Mouse (Mus musculus): ENCODE measurements around the gene Fosl1. TPM values are rescaled to one million over a fixed set of nuclear protein-coding genes. Genes with fewer than 3 reads are reported as not detected.
"Not testable (repeated sequence)": the region's sequence is repeated elsewhere in the genome, so short reads cannot be mapped to it uniquely, and the experiment has no call there.

Fosl1 gene
- 4.3 TPM in 1 of 2 replicates, not detected in the other for polyA plus RNA-seq (2012; ENCODE audit: insufficient read depth, low replicate concordance)

DNA sequence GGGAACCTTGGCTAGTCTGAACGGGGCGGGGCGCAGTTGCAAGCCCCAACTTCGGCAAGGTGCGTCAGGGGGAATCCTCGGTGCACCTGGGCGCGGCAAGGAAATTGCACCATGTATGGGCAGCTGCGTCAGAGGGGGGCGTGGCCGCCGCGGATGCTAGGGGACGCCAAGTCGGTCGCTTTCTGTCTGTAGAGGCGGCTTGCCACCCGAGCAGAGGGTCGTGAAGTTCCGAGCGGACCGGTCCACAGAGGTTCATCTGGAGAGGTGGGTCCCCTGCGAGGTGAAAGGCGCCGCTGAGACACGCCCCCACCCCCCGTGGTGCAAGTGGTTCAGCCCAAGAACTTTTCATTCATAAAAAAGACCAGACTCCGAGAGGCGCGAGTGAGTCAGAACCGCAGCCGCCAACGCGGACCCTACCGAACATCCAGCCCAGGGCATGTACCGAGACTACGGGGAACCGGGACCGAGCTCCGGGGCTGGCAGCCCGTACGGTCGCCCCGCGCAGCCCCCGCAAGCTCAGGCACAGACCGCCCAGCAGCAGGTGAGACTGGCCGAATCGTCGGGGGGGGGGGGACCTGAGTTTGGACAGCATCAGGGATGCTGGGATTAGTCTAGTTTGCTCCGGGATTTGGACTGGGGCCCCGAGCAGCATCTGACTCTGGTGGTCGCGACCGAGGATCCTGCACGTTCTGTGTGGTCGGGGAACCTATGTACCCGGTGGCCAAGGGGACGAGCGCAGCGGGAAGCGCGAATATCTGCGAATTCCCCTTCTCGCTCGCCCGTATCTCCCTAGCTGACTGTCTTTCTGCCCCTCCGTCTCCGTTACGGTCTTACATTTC is at the start of gene Fosl1:
Gene Fosl1 (plus strand): TSS at position 33 of the 839 bp plus-strand sequence.
- peaks cover 72% of the 10 kb centered on the region for H3K27me3 ChIP-seq (replicated peaks)
- H3K36me3 ChIP-seq (replicated peaks; ENCODE audit: low read length), result no peaks in the 10 kb centered on the region
- TF ChIP-seq GATA1 (IDR thresholded peaks at IDR 0.05; ENCODE audit: borderline replicate concordance, low read length) (no peak), FLI1 (IDR thresholded peaks at IDR 0.05; ENCODE audit: low read length) (no peak)
- peak within 1 kb of the TSS; percentile 93 for H3K4me3 ChIP-seq (replicated peaks)
- peaks cover 51% of the 10 kb centered on the region for H3K4me1 ChIP-seq
- H3K9me3 ChIP-seq, result no peaks in the 10 kb centered on the region

DNA sequence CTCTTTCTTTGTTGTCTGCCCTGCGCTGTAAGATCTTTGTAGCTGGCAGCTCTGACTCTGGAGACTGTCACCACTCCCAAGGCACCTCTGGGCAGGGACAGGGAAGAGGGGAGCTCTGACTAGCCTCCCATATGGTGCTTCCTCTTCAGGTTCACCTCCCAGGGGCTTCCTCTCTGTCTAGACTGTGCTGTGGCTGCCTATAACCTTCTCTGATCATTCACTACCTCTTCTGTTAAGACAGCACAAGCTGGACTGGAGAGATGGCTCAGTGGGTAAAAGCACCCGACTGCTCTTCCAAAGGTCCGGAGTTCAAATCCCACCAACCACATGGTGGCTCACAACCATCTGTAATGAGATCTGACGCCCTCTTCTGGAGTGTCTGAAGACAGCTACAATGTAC is 46.3 kb upstream of the Fosl1 start:
- H3K36me3 ChIP-seq (replicated peaks; ENCODE audit: low read length); H3K9me3 ChIP-seq; H3K27me3 ChIP-seq (replicated peaks); H3K4me3 ChIP-seq (replicated peaks): not testable (repeated sequence)
- peaks cover 15% of the 10 kb centered on the region for H3K4me1 ChIP-seq

DNA sequence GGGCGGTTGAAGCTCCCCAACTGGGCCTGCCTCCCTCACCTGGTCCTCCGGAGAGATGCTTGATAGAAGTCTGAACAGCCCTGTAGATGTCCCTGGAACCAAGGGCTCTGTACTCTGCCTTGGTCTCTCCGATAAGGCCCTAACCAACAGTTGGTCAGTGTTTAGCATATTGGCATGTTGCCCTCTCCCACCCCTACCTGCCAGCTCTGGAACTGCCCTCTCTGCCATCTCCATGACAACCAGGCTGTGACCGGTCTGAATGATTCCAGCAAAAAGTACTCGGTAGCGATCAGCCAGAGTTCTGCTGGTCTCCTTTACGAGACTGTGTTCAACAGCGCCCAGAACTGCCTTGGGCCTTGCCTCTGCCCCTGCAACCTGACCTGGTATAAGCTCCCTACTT is 45.1 kb upstream of the Fosl1 start, which contains the start of gene Tsga10ip:
Gene Tsga10ip (minus strand): TSS at position 234 of the 400 bp plus-strand sequence.
- no peaks in the 10 kb centered on the region for H3K36me3 ChIP-seq (replicated peaks; ENCODE audit: low read length)
- no peak for TF ChIP-seq GATA1 (IDR thresholded peaks at IDR 0.05; ENCODE audit: borderline replicate concordance, low read length)
- H3K27me3 ChIP-seq (replicated peaks), result peaks cover 1% of the 10 kb centered on the region
- peaks cover 18% of the 10 kb centered on the region for H3K4me1 ChIP-seq
- no peak within 1 kb of the TSS for H3K4me3 ChIP-seq (replicated peaks)
- no peaks in the 10 kb centered on the region for H3K9me3 ChIP-seq

DNA sequence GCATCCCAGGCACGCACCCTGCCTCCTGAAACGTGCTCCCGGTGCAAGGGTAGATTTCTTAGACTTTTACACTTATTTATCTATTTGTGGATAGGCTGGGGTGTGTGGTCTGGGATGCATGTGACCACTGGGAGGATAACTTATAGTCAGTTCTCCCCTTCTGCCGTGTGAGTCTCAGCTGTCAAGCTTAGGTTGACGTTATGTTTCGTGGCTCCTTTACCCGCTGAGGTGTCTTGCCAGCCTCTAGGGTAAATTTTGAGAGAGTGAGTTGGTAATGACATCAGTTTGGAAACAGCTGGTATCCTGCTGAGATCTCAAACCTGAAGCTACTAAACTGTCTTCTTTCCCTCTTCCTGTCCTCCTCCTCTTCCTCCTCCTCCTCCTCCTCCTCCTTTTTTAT is 41.4 kb upstream of the Fosl1 start:
- Histone ChIP-seq H3K27me3 (replicated peaks) (peaks cover 1% of the 10 kb centered on the region), H3K4me1 (peaks cover 25% of the 10 kb centered on the region), H3K36me3 (replicated peaks; ENCODE audit: low read length) (no peaks in the 10 kb centered on the region), H3K9me3 (no peaks in the 10 kb centered on the region), H3K4me3 (replicated peaks) (peak overlapping the region; percentile 2)
- TF ChIP-seq FLI1 (IDR thresholded peaks at IDR 0.05; ENCODE audit: low read length) (no peak), GATA1 (IDR thresholded peaks at IDR 0.05; ENCODE audit: borderline replicate concordance, low read length) (no peak)

DNA sequence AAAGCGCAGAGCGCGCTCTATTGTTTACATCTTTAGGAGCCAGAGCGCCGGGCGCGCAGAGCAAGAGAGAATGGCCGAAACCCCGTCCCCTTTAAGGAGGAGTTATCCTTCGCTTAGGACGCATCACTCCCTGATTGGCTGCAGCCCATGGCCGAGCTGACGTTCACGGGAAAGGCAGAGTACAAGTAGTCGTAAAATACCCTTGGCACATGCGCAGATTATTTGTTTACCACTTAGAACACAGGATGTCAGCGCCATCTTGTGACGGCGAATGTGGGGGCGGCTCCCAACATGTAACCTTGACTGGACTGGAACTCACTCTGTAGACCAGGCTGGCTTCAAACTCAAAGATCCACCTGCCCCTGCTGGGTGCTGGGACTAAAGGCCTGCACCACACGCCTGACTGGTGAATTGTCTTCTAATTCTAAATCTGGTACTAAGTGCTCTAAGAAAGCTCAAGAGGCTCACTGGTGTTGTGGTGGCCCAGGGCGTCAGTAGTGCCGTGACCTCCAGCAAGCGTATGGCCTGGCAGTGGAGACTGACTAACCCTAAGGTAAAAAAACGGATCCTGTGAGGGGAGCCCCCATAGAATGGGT is 40.7 kb upstream of the Fosl1 start:
- Histone ChIP-seq H3K4me3 (replicated peaks) (peak overlapping the region; percentile 85), H3K4me1 (peaks cover 26% of the 10 kb centered on the region)
- H3K9me3 ChIP-seq; H3K36me3 ChIP-seq (replicated peaks; ENCODE audit: low read length); H3K27me3 ChIP-seq (replicated peaks): not testable (repeated sequence)

DNA sequence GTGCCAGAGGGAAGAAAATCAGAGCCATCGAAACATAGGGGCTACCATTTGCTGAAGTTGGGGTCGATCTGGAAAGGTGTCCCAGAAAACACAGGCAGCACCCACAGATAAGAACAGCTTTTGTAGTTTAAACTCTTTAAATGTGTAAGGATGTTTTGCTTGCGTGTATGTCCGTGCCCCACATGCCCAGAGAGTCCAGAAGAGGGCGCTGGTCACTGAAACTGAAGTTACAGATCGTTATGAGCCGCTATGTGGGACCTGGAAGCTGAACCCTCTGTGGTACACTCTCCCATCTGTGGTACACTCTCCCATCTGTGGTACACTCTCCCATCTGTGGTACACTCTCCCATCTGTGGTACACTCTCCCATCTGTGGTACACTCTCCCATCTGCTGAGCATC is 40.2 kb upstream of the Fosl1 start:
- Histone ChIP-seq H3K4me3 (replicated peaks) (peak overlapping the region; percentile 85), H3K36me3 (replicated peaks; ENCODE audit: low read length) (no peaks in the 10 kb centered on the region), H3K27me3 (replicated peaks) (peaks cover 4% of the 10 kb centered on the region), H3K9me3 (no peaks in the 10 kb centered on the region), H3K4me1 (peaks cover 31% of the 10 kb centered on the region)
- no peak for TF ChIP-seq GATA1 (IDR thresholded peaks at IDR 0.05; ENCODE audit: borderline replicate concordance, low read length)
- TF ChIP-seq FLI1 (IDR thresholded peaks at IDR 0.05; ENCODE audit: low read length), result no peak

DNA sequence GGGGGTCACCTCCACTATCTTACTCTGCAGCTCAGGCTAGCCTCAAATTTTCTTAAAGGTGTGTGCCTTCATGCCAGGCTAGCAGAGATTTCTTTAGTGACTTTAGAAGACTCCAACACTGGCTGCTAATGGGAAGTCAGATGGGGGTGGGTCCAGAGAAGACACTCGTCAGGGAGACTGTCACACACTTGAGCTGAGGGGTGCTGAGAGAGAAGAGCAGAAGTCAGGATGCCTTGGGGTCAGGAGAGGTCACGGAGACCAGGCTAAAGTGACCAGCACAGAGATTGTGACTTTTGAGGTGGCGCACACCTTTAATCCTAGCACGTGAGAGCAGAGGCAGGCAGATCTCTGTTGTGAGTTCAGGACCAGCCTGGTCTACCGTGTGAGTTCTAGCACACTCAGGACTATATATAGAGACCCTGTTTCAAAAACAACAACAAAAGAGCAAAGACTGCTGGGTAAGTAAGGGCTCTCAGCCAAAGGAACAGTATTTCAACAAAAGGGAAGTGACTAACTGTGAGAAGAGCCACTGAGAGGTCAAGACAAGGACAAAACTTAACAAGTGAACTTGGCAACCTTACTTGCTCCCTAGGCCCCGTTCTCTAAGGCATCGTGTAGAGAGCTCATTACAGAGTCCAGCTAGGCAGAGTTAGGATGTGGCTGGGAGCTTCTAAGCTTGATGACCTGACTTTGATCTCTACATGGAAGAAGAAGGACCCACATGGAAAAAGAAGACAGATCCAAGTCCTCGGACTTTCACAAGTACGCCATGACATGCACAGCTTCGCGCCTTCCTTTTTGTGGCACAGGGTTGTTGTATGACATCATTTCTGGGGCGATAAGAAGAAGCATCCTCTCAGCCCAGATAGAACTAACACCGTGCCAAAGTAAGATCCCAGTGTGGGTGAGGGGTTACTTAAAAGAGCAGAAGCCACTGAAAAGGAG is 39.0 kb upstream of the Fosl1 start:
- Histone ChIP-seq H3K27me3 (replicated peaks) (peaks cover 4% of the 10 kb centered on the region), H3K9me3 (no peaks in the 10 kb centered on the region), H3K4me1 (peaks cover 31% of the 10 kb centered on the region), H3K4me3 (replicated peaks) (no peak overlapping the region), H3K36me3 (replicated peaks; ENCODE audit: low read length) (no peaks in the 10 kb centered on the region)
- TF ChIP-seq FLI1 (IDR thresholded peaks at IDR 0.05; ENCODE audit: low read length) (no peak), GATA1 (IDR thresholded peaks at IDR 0.05; ENCODE audit: borderline replicate concordance, low read length) (no peak)

DNA sequence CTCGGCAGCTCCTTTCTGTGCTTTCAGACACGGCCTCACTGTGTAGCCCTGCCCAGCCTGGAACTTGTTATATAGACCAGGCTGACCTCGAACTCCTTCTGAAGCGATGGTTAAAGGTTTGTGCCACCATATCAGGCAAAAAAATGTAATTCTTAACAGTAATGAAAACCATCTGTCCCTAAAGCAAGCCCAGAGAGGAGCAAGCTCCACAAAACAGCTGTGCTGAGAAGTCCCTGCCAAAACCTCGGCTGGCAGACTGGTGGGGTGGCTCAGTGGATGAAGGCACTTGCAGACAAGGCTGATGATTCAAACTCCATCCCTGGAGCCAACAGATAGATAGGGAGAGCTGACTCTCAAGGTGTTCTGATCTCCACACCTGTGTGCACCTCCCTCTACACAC is 38.3 kb upstream of the Fosl1 start:
- no peaks in the 10 kb centered on the region for H3K9me3 ChIP-seq
- TF ChIP-seq GATA1 (IDR thresholded peaks at IDR 0.05; ENCODE audit: borderline replicate concordance, low read length), result no peak
- TF ChIP-seq FLI1 (IDR thresholded peaks at IDR 0.05; ENCODE audit: low read length), result no peak
- H3K4me1 ChIP-seq, result peaks cover 32% of the 10 kb centered on the region
- peaks cover 4% of the 10 kb centered on the region for H3K27me3 ChIP-seq (replicated peaks)
- H3K4me3 ChIP-seq (replicated peaks), result no peak overlapping the region
- H3K36me3 ChIP-seq (replicated peaks; ENCODE audit: low read length), result no peaks in the 10 kb centered on the region

DNA sequence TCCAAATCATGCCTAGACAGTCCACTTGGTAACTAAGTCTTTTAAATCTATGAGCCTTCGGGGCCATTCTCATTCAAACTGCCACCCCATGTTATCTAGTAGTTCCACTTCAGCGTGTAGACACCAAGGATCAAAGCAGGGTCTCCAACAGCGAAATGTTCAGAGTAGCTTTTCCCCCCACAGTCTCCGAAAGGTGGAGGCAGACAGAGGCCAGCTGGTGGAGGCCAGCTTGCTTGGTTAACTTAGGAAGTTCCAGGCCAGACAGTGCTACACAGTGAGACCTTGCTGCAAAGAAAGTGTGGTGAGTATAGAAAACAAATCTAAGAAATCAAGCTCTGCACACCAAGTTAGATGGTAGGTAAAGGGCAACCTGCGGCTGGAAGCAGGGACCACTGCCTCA is 36.7 kb upstream of the Fosl1 start:
- Histone ChIP-seq H3K9me3 (no peaks in the 10 kb centered on the region), H3K4me3 (replicated peaks) (no peak overlapping the region), H3K27me3 (replicated peaks) (peaks cover 4% of the 10 kb centered on the region), H3K4me1 (peaks cover 39% of the 10 kb centered on the region), H3K36me3 (replicated peaks; ENCODE audit: low read length) (no peaks in the 10 kb centered on the region)
- TF ChIP-seq FLI1 (IDR thresholded peaks at IDR 0.05; ENCODE audit: low read length) (no peak), GATA1 (IDR thresholded peaks at IDR 0.05; ENCODE audit: borderline replicate concordance, low read length) (no peak)

DNA sequence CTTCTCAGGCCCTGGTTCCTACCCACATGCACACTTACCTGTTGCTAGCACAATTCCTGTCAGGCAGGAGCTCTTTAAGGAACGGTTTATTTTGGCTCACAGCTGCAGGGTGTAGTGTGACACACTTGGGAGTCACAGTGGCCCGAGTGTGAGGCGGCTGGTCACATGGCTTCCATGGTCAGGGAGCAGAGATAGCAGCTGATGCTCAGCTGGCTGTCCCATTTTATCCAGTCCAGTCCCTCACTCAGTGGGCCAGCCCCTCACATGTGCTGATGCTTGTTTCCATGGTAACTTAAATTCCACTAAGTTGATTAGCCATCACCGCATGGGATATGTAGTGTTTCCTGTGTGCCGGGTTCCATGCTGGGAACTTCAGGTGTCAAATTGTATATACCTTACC is 35.4 kb upstream of the Fosl1 start:
- Histone ChIP-seq H3K4me3 (replicated peaks) (no peak overlapping the region), H3K27me3 (replicated peaks) (peaks cover 4% of the 10 kb centered on the region), H3K4me1 (peaks cover 39% of the 10 kb centered on the region), H3K9me3 (no peaks in the 10 kb centered on the region), H3K36me3 (replicated peaks; ENCODE audit: low read length) (no peaks in the 10 kb centered on the region)
- TF ChIP-seq FLI1 (IDR thresholded peaks at IDR 0.05; ENCODE audit: low read length) (no peak), GATA1 (IDR thresholded peaks at IDR 0.05; ENCODE audit: borderline replicate concordance, low read length) (no peak)
